Mouse (Mus musculus) kidney, embryonic 15.5 days (tissue): ENCODE data around the gene Gpsm3. TPM values are rescaled to one million over a fixed set of nuclear protein-coding genes. Genes with fewer than 3 reads are reported as not detected.
"Not testable (repeated sequence)": the region's sequence is repeated elsewhere in the genome, so short reads cannot be mapped to it uniquely, and the experiment has no call there.

Source experiments
- ATAC-seq: fragments of 200-750 bp; cut with Nextera tagmentation; replicated peaks from 2 replicates; pipeline ENCODE4 v1.8.0; 2017; ENCODE audit warnings: moderate TSS enrichment; ENCODE audit not compliant: low FRiP score
- H3K27ac ChIP-seq: fragments of 300-500 bp; sonication (generic); 2 replicates; pipeline ENCODE4 v1.5.1; 2015; ENCODE audit warnings: mild to moderate bottlenecking, inconsistent platforms
- H3K27me3 ChIP-seq: fragments of 300-500 bp; sonication (generic); 2 replicates; pipeline ENCODE4 v1.6.1; 2015; ENCODE audit warnings: inconsistent platforms
- H3K36me3 ChIP-seq: fragments of 300-500 bp; sonication (generic); 2 replicates; pipeline ENCODE4 v1.6.1; 2015; ENCODE audit warnings: inconsistent platforms
- H3K4me1 ChIP-seq: fragments of 300-500 bp; sonication (generic); 2 replicates; pipeline ENCODE4 v1.6.1; 2015; ENCODE audit warnings: inconsistent platforms
- H3K4me2 ChIP-seq: fragments of 300-500 bp; sonication (generic); 2 replicates; pipeline ENCODE4 v1.6.1; 2015; ENCODE audit warnings: moderate library complexity, mild to moderate bottlenecking, inconsistent platforms
- H3K4me3 ChIP-seq: fragments of 300-500 bp; sonication (generic); replicated peaks from 2 replicates; pipeline ENCODE4 v1.5.1; 2015; ENCODE audit warnings: mild to moderate bottlenecking, inconsistent platforms
- H3K9ac ChIP-seq: fragments of 300-500 bp; sonication (generic); 2 replicates; pipeline ENCODE4 v1.6.1; 2015; ENCODE audit warnings: mild to moderate bottlenecking, inconsistent platforms
- H3K9me3 ChIP-seq: fragments of 300-500 bp; sonication (generic); replicated peaks from 2 replicates; pipeline ENCODE4 v1.6.1; 2016; ENCODE audit warnings: inconsistent platforms
- WGBS: fragments of 180-500 bp; shearing (Covaris S2); methylation state at CpG from one replicate; pipeline ENCODE4 v1.1.7; 2015; ENCODE audit warnings: mixed read lengths; 5-methylcytosine and 5-hydroxymethylcytosine counted together
- polyA plus RNA-seq: library from polyadenylated mRNA; unstranded; fragments of >200 nt; fragmentation: Nextera tagmentation; extraction: Ambion mirVana; gene quantifications from 2 replicates; pipeline ENCODE4 v1.2.1, GENCODE M21; 2015

Gene Gpsm3
- 20.8 and 22.6 TPM in 2 replicates for polyA plus RNA-seq

- Histone ChIP-seq H3K27me3 (no peaks in the 10 kb centered on the region), H3K9me3 (no peaks in the 10 kb centered on the region), H3K4me2 (peak within 1 kb of the TSS; percentile 72), H3K36me3 (peaks cover 8% of the 10 kb centered on the region), H3K4me3 (peak within 1 kb of the TSS; percentile 73), H3K9ac (0 out of 2 replicates have a peak within 1 kb of the TSS, but pooled peaks have one; percentile 7), H3K27ac (peak within 1 kb of the TSS; percentile 100), H3K4me1 (peaks cover 73% of the 10 kb centered on the region)
- ATAC-seq = no peak
- 5% methylated on average over 7 of the region's 7 CpGs for WGBS
Observed at GRCm38 (mm10) chr17:34589681-34590101, at the start of gene Gpsm3. TSS of gene Gpsm3 (plus strand) at chr17:34589806.

DNA sequence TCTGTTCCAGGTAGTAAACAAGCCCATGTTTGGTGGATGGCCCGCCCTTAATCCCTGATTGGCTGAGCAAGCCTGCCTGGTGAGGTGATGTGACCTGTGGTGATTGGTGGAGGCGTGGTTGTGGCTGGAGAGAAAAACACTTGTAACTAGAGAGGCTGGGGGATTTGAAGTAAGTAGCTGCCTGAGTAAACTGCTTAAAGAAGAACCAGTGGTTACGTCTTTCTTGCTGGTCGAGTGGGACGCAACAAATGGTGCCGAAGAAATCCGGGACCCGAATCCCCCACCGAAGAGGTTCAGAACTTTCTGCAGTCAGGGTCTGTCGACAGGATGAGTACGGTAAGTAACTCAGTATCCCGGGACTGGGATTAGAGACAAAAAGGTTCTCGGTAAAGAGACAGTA lies 46.0 kb upstream of the Gpsm3 start:
- H3K4me1 ChIP-seq, H3K4me2 ChIP-seq, H3K27me3 ChIP-seq, H3K27ac ChIP-seq, H3K9me3 ChIP-seq, H3K4me3 ChIP-seq, H3K9ac ChIP-seq, ATAC-seq, H3K36me3 ChIP-seq: not testable (repeated sequence)
- 98% methylated on average over 13 of the region's 13 CpGs for WGBS

- ATAC-seq = no peak
- no peak overlapping the region for H3K4me3 ChIP-seq
- H3K4me2 ChIP-seq = no peak overlapping the region
- H3K9ac ChIP-seq = no peak overlapping the region
- 92% methylated on average over 1 of the region's 1 CpGs for WGBS
- no peaks in the 10 kb centered on the region for H3K36me3 ChIP-seq
- no peaks in the 10 kb centered on the region for H3K27me3 ChIP-seq
- H3K27ac ChIP-seq = no peak overlapping the region
- H3K4me1 ChIP-seq = no peaks in the 10 kb centered on the region
- H3K9me3 ChIP-seq = no peaks in the 10 kb centered on the region
Observed at GRCm38 (mm10) chr17:34546797-34547196, 42.8 kb upstream of the Gpsm3 start.

DNA sequence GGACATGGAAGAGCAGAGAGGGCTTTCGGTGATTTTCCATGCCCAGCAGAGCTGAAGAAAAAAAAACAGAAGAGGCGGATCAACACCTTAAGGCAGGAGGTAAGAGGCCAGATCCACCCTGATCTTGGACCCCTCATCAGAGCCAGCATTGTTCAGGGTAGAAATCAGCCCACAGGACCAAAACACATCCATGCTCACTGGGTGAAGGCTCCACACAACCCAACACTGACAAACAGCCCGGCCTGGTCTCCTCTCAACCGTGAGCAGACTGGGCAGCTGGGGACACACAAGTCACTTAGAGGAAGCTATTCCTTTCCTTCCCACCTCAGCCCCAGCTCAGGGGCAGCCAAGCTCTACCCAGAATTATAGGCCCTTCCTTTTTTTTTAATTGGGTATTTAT lies 42.0 kb upstream of the Gpsm3 start:
- no peak for ATAC-seq
- Histone ChIP-seq H3K27ac (no peak overlapping the region), H3K9me3 (no peaks in the 10 kb centered on the region), H3K27me3 (no peaks in the 10 kb centered on the region), H3K9ac (no peak overlapping the region), H3K36me3 (no peaks in the 10 kb centered on the region), H3K4me2 (no peak overlapping the region), H3K4me1 (no peaks in the 10 kb centered on the region), H3K4me3 (no peak overlapping the region)
- 87% methylated on average over 4 of the region's 4 CpGs for WGBS

DNA sequence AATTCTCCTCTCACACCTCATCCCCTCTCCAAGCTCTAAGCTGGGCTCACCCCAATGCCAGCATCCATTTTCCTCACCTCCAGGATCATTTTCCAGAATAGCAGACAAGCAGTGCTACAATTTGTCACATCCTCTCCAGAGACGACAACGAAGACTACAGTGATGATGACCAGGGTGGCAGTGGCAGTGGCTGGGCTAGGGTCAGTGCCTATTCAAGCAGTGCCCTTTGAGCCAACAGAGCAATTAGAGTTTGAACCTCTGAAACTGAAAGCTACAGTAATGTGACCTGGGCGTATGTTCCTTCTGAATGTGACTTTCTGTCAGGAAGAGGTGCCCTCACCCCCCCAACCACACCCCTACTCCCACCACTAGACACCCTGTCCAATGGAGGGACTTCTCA lies 40.5 kb upstream of the Gpsm3 start:
- no peak overlapping the region for H3K4me3 ChIP-seq
- no peaks in the 10 kb centered on the region for H3K36me3 ChIP-seq
- H3K4me1 ChIP-seq = no peaks in the 10 kb centered on the region
- WGBS = 94% methylated on average over 3 of the region's 3 CpGs
- no peaks in the 10 kb centered on the region for H3K9me3 ChIP-seq
- no peak overlapping the region for H3K9ac ChIP-seq
- H3K27me3 ChIP-seq = no peaks in the 10 kb centered on the region
- no peak overlapping the region for H3K27ac ChIP-seq
- no peak for ATAC-seq
- no peak overlapping the region for H3K4me2 ChIP-seq

- no peak for ATAC-seq
- no peaks in the 10 kb centered on the region for H3K4me1 ChIP-seq
- H3K9me3 ChIP-seq = no peaks in the 10 kb centered on the region
- H3K9ac ChIP-seq = no peak overlapping the region
- H3K27ac ChIP-seq = no peak overlapping the region
- WGBS = 70% methylated on average over 2 of the region's 2 CpGs
- no peaks in the 10 kb centered on the region for H3K36me3 ChIP-seq
- H3K4me2 ChIP-seq = no peak overlapping the region
- no peak overlapping the region for H3K4me3 ChIP-seq
- H3K27me3 ChIP-seq = no peaks in the 10 kb centered on the region
Observed at GRCm38 (mm10) chr17:34549843-34550242, 39.8 kb upstream of the Gpsm3 start.

GRCm38 (mm10) chr17:34555483-34555882 lies 34.1 kb upstream of the Gpsm3 start:
- no peak for ATAC-seq
- H3K27ac ChIP-seq = no peak overlapping the region
- no peaks in the 10 kb centered on the region for H3K27me3 ChIP-seq
- no peak overlapping the region for H3K4me3 ChIP-seq
- H3K4me2 ChIP-seq = no peak overlapping the region
- no peaks in the 10 kb centered on the region for H3K9me3 ChIP-seq
- WGBS = 24% methylated on average over 5 of the region's 5 CpGs
- H3K9ac ChIP-seq = no peak overlapping the region
- no peaks in the 10 kb centered on the region for H3K4me1 ChIP-seq
- H3K36me3 ChIP-seq = no peaks in the 10 kb centered on the region

GRCm38 (mm10) chr17:34556406-34556805 lies 33.2 kb upstream of the Gpsm3 start:
- Histone ChIP-seq H3K4me1 (peaks cover 4% of the 10 kb centered on the region; the same call in 1 of the 2 replicates), H3K36me3 (no peaks in the 10 kb centered on the region), H3K4me2 (no peak overlapping the region), H3K9me3 (no peaks in the 10 kb centered on the region), H3K4me3 (no peak overlapping the region), H3K9ac (no peak overlapping the region), H3K27ac (no peak overlapping the region), H3K27me3 (no peaks in the 10 kb centered on the region)
- ATAC-seq = no peak
- WGBS = 87% methylated on average over 8 of the region's 8 CpGs

DNA sequence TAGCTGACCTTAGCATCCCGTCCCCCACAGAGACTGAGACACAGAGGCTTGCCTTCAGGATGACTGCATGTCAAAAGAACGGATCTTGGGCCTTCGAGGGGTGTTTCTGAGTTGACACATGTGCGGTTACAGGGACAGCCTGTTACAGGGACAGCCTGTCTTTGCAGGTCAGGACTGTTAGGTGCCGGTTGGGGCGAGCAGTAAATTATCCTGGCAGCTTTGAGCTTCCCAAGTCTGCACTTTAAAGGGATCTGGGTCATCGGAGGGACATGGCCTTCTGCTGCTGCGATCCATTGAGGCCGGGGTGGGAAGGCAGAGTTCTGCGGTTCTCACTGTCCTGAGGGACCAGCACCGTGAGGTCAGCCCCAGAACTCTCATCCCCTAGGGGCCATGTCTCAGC lies 32.2 kb upstream of the Gpsm3 start:
- no peak for ATAC-seq
- H3K4me1 ChIP-seq = peaks cover 4% of the 10 kb centered on the region; the same call in 1 of the 2 replicates

GRCm38 (mm10) chr17:34559116-34559515 lies 30.5 kb upstream of the Gpsm3 start:
- Histone ChIP-seq H3K9ac (no peak overlapping the region), H3K27me3 (no peaks in the 10 kb centered on the region), H3K36me3 (no peaks in the 10 kb centered on the region), H3K4me2 (no peak overlapping the region), H3K9me3 (no peaks in the 10 kb centered on the region), H3K4me1 (peaks cover 9% of the 10 kb centered on the region), H3K4me3 (no peak overlapping the region), H3K27ac (no peak overlapping the region)
- no peak for ATAC-seq
- whole genome bisulfite sequencing = 87% methylated on average over 7 of the region's 7 CpGs

More for the DNA sequence above, 32.2 kb upstream of the Gpsm3 start:
- Histone ChIP-seq H3K4me3 (no peak overlapping the region), H3K27me3 (no peaks in the 10 kb centered on the region), H3K9ac (no peak overlapping the region), H3K27ac (peak overlapping the region; percentile 30; the same call in 1 of the 2 replicates), H3K9me3 (no peaks in the 10 kb centered on the region), H3K4me2 (no peak overlapping the region), H3K36me3 (no peaks in the 10 kb centered on the region)
- 38% methylated on average over 11 of the region's 11 CpGs for WGBS

GRCm38 (mm10) chr17:34559895-34560294 lies 29.7 kb upstream of the Gpsm3 start:
- Histone ChIP-seq H3K4me2 (no peak overlapping the region), H3K27ac (no peak overlapping the region), H3K4me1 (peaks cover 16% of the 10 kb centered on the region), H3K9ac (no peak overlapping the region), H3K4me3 (no peak overlapping the region), H3K36me3 (no peaks in the 10 kb centered on the region), H3K9me3 (no peaks in the 10 kb centered on the region), H3K27me3 (no peaks in the 10 kb centered on the region)
- 27% methylated on average over 15 of the region's 15 CpGs for WGBS
- ATAC-seq = no peak

DNA sequence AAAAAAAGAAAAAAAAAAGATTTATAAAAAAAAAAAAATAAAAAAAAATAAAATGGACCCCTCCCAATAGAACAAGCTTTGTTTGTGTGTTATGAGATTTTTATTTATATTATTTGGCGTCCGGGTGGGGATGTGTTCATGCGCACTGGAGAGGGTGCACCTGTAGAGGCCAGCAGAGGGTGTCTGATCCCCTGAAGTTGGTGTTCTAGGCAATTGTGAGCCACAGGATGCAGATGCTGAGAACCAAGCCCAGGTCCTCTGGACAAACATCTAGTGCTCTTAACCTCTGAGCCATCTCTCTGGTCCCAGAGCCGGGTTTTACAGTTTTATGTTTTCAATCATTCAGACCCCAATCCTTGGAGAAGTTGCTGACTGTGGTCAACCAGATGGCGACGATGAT lies 29.2 kb upstream of the Gpsm3 start:
- H3K27me3 ChIP-seq = no peaks in the 10 kb centered on the region
- H3K27ac ChIP-seq = no peak overlapping the region
- peaks cover 22% of the 10 kb centered on the region for H3K4me1 ChIP-seq
- 93% methylated on average over 6 of the region's 6 CpGs for WGBS
- no peaks in the 10 kb centered on the region for H3K36me3 ChIP-seq
- H3K4me2 ChIP-seq = 0 out of 2 replicates have a peak overlapping the region, but pooled peaks have one; percentile 19
- no peaks in the 10 kb centered on the region for H3K9me3 ChIP-seq
- H3K4me3 ChIP-seq = no peak overlapping the region
- H3K9ac ChIP-seq = no peak overlapping the region
- no peak for ATAC-seq

DNA sequence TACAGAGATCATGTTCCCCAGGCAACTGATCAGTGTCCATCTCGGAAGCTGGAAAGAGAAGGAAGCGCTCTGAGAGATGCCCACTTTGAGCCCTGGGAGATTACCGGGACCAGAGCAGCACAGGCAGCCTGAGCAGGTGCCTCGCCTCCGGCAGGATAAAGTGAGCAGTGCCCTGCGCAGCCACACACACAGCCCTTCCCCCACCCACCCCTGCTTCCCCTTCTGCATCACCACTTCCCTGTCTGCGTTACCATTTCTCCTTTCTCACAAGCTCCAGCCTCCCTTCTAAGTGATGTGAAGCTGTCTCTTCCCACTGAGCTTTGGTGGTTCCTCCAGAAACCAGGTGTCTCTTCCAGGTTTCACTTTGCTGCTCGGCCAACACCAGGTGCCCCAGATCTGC lies 28.4 kb upstream of the Gpsm3 start:
- H3K4me3 ChIP-seq = no peak overlapping the region
- peaks cover 23% of the 10 kb centered on the region for H3K4me1 ChIP-seq
- peak overlapping the region; percentile 48 for H3K27ac ChIP-seq
- no peak overlapping the region for H3K9ac ChIP-seq
- H3K4me2 ChIP-seq = 0 out of 2 replicates have a peak overlapping the region, but pooled peaks have one; percentile 19
- no peaks in the 10 kb centered on the region for H3K9me3 ChIP-seq
- no peaks in the 10 kb centered on the region for H3K27me3 ChIP-seq
- WGBS = 51% methylated on average over 8 of the region's 8 CpGs
- H3K36me3 ChIP-seq = no peaks in the 10 kb centered on the region
- no peak for ATAC-seq
